Mouse (Mus musculus) ES-Bruce4 (cell line): ENCODE data around the gene Prr5l.

Experiments used
- CTCF ChIP-seq: IDR thresholded peaks from one replicate; pipeline ENCODE4 v1.8.1; 2011; ENCODE audit warnings: low read depth, low read length
- EP300 ChIP-seq: IDR thresholded peaks from 2 replicates; pipeline ENCODE4 v1.6.1; 2011; ENCODE audit warnings: low read depth, low read length; ENCODE audit not compliant: insufficient read depth
- POLR2A ChIP-seq: IDR thresholded peaks from one replicate; pipeline ENCODE4 v1.8.1; 2011; ENCODE audit warnings: low read length; ENCODE audit not compliant: insufficient read depth

DNA sequence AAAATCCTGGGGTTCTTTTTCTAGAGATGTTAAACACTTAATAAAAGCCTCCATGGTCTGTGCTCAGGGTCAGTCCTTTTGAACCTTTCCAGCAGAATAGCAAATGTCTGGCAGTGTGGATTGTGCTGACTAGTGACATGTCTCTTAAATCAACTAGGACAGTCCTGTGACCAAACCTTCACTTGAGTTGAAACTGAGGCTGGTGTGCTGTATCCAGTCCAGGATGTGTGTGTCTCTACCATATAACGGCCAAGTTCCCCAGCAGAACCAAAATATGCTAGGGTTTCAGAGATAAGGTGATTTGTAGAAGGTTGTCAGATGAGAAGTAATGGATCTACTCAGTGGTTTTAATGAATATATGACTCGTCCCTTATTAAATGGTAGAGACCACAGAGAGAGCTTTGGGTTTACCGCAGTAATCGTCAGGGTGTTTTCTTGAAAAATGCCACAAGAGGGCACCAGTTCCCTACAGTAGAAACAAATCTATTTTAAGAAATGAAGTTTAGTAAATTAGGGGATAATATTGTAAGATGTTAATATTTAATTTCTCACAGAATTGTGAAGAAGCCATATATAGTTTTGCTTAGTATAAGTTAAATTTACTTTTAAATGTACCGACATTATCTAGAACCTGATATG is 189.1 kb downstream of the Prr5l start:
- TF ChIP-seq CTCF (no peak), POLR2A (no peak), EP300 (no peak)
